Mouse (Mus musculus) cerebellum, adult 2 months (tissue): ENCODE measurements at regions not wholly inside any gene's neighbourhood (a gene's known extent, or its start where the extent isn't known, plus 50 kb on each side); places are given as distances from the start of the nearest gene placed in this dataset.

Experiments
- CTCF ChIP-seq: fragments of 200-500 bp; IDR thresholded peaks from 2 replicates; pipeline ENCODE4 v1.5.1; 2011; ENCODE audit warnings: low read depth, mild to moderate bottlenecking, control low read depth, low read length, moderate library complexity, borderline replicate concordance; ENCODE audit not compliant: insufficient read depth
- POLR2A ChIP-seq: fragments of 200-500 bp; IDR thresholded peaks from 2 replicates; pipeline ENCODE4 v1.6.1; 2011; ENCODE audit warnings: low read length, control low read depth, borderline replicate concordance; ENCODE audit not compliant: insufficient read depth

GRCm38 (mm10) chr12:15536247-15536646 is 280.5 kb downstream of the Trib2 start:
- no peak for TF ChIP-seq POLR2A
- TF ChIP-seq CTCF, result no peak
